Mouse (Mus musculus) mouse trophoblast stem cell (cell line): ENCODE results near the gene Ttc21a.

Source experiments
- in situ Hi-C, 2 experiments: fragments of 300-500 bp; cut with MseI, MboI; formaldehyde crosslinking; loops; 2 replicates in 1 of 2; 3 replicates in 1 of 2; pipeline ENCODE4 v1.15.1; 2025

The Ttc21a gene

DNA sequence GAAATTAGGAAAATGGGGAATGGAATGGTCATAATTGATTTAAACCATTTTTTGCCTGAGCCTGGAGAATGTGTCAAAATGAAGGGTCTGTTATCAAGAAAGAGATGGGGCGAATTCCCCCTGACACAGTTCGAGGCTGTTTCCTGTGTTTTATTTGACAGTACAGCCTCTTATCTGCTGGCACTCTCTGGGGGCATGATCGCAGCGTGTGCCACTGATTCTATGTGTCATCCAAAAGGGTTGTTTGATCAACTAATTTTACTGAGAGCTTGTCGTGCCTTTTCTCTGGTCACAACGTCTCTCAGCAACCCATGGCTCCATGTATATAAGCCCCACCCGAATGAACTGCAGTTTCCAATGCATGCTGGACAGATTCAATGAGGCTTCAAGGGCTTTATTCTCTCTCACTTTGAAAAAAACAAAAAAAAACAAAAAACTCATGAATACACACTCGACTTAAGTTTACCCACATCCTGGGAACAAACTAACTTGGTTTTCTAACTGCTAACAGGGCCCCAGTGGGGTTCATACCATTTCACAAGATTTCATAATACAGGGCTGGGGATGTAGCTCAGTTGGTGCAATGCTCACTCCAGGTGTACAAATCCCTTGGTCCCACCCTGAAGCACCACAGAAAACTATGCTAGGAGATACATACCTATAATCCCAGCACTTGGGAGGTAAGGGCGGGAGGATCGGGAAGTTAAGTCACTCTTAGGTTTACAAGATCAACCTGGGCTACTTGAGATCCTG lies 55.9 kb downstream of the Ttc21a start:
- in situ Hi-C loops, result no loop called here

DNA sequence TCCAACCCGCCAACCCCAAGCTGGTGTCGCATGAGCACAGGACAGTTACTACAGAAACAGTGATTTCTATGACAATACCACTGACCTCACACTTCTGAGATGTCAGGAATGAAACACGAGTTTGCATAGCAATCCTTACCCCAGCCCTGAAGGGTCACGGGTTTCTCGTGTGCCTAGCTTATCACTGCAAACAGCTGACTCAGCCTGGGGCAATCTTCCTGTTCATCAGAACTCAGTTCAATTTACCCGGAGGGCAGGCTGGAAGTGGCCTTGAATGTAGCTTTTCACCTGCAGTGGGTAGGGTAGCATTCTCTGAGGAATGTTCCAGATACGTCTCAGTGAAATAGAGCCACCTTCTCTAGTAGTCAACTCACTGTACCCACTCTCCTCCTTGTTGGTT lies 56.8 kb downstream of the Ttc21a start:
- in situ Hi-C loops, result no loop called here

DNA sequence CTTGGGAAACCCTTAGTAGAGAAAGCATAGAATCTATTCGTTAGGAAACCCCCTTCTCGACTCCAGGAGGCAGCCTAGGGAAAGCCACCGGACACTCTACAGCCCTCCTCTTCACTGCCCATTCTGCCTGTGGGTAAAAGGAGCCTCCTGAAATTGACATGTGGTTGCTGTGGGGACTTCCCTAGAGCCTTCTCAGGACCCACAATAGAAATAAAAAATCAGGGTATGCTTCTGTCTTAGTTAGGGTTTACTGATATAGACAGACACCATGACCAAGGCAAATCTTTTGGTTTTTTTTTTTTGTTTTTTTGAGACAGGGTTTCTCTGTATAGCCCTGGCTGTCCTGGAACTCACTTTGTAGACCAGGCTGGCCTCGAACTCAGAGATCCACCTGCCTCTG lies 58.7 kb downstream of the Ttc21a start:
- in situ Hi-C loops, result no loop called here

DNA sequence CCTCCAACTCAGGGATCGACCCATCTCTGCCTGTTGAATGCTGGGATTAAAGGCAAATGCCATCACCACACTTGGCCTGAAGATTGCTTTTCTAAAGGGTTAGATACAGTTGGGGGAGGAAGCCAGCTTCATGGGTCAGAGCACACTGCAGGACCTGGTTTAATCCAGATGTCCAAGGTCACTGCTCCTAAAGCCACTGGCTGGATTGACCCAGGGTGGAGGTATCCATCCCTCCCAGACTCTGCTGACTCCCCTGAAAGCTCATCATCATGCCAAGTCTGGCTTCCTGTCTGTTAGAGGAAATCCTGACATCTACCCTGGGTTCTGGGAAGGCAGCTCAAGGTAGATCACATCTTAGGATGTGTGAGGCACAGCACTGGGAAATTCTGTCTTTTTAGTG lies 61.4 kb downstream of the Ttc21a start:
- in situ Hi-C loops, result no loop called here

DNA sequence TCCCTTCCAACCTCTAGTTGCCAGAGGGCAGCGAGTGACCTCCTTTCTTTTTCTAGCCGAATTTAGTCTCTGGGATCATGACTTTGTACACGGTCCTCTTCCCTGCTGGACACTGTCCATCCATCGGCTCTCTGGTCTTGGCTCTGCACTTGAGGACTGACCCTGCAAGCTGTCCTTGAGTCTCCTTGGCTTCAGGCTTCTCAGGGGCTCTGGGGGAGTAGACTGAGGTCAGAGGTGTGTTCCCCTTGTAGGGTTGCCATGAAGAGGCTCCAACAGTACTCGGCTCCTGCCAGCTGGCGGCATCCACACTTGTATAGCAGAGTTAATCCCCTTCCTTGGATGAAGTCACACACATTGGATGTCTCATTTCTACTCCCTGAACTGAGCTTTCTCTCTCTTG lies 62.2 kb downstream of the Ttc21a start:
- in situ Hi-C loops, result no loop called here

DNA sequence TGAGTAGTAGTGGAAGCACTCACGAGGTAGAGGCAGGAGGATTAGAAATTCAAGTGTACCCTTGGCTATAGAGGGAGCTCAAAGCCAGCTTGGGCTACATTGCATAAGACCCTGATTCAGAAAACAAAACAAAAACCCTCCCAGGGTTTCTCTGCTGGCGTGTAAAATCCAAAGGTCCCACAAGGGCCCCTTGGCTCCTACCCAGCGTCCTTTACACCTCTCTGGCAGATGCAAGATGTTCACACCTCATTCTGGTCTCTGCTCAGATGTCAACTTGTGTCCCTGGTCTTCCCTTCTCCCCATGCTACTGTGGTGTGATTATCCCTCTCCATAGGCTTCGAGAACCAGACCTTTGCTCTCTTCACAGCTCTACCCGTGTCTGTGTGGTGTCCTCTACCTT lies 63.4 kb downstream of the Ttc21a start:
- in situ Hi-C loops, result no loop called here

DNA sequence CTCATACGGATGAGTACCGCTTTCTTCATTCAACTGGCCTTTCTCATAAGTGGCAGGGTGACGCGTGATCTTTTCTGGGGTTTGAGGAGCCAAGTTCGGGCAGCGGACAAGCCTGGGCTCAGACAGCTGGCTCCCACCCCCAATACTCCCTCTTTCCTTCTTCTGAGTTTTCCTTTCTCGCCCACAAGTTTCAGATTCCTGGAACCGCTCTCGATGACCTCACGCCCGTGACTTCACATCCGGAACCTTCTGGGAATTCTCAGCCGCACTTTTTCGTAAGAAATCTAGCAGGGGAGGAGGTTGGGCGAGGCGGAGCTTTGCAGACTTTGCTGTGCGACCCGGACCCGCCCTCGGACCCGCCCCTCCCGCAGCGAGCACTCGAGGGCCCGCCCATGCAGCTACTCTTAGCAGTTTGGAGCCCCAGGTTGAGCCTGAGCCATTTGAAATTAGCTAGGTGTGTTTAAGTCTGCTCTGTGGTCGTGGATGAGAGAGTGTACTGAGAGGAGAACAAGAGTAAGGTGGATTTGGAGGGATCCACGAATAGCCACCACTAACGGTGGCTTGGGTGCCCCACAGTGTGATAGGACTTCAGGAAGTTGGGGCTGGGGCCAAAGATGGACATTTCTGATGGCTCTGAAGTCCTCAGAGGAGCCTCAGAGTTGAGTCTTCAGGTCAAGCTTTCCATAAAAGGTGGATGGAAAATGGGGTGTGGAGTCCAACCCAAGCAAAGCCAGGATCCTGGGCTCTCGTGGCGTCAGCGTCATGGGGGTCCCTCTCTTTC lies 64.7 kb downstream of the Ttc21a start:
- in situ Hi-C loops, result no loop called here

DNA sequence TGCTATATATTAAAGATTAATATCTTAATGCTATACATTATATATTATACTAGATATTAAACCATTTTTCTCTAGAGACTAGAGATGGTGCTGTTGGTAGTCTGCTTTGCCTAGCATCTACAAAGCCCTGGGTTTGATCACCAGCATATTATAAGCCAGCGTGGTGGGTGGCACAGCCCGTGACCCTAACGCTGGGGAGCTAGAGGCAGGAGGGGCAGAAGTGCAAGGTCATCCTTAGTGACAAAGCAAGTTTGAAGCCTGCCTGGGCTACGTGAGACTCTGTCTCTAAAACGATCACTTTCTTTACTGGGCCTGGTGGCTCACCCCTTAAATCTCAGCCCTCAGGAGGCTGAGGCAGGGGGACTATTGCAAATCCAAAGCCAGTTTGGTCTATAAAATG lies 65.5 kb downstream of the Ttc21a start:
- in situ Hi-C loops, result no loop called here

DNA sequence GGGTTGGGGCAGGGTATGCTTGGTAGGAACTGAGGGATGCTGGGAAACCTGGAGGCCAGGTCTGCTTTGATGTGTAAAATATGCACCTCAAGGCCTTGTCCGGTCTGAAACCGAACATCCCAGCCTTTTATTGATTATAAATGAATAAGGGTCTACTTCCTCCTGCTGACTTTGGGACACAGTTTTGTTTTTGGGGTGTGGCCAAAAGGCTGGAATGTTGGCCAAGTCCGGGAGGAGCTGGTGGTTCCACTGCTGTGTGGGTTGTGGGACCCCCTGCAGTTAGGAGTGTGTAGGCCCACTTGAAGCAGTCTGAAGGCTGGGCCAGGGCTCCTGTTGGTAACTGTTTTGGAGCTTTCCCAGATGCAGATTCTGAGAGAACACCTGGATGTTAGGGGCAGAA lies 68.5 kb downstream of the Ttc21a start:
- in situ Hi-C loops, result no loop called here

DNA sequence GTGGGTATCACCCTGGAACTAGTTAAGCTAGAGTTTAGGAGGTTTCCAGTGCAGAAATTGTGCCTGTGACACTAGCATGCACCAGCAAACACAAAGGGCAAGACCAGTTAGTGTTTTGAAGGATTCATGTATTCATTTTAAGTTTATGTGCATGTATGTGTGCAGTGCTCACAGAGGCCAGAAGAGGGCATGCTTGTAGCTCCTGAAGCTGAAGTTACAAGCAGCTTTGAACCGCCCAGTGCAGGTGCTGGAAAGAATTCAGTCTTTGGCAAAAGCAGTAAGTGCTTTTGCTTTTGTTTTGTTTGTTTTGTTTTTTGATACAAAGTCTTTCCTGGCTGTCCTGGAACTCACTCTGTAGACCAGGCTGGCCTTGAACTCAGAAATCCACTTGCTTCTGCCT lies 70.4 kb downstream of the Ttc21a start:
- in situ Hi-C loops, result no loop called here

DNA sequence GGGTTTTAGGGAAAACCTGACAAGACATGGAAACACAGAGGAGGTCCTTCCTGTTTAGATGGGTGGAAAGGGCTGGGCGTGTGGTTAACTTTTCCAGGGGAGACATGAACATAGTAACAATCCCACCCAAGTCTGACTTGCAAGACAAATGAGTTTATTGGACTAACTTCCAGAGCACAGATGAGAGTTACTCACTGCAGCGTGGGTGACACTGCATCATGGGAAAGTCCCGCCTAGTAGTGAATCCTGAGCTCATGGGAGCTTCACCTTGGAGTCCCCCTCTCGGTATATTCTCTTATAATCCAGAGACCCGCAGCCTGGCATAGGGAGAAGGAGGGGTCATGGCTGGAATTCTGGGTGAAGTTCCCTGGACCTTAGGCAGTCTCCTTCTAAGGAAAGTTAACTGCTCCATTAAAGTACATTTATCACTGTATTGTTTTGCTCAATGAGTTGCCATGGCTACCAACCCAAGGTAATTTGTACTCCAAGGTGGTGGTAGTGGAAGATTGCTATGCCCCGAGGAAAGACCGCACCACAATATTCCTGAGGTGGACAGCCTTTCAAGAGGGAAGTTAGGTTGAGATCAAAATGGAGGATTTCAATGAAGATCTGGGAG lies 71.9 kb downstream of the Ttc21a start:
- in situ Hi-C loops, result no loop called here

DNA sequence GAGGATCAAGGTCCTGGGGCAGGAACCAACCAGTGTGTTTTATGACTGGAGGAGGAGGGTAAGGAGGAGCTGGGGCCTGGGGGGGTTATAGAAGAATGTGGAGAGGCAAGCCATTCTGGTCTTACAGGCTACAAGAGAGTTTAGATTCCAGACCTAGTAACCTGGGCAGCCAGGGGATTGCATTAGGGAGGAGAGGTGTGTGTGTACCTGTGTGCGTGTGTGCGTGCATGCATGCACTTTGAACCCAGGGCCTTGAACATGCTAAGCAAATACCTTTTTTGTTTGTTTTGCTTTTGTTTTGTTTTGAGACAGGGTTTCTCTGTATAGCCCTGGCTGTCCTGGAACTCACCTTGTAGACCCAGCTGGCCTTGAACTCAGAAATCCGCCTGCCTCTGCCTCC lies 72.5 kb downstream of the Ttc21a start:
- in situ Hi-C loops, result loop anchor here (5.0 kb wide), 2 partner anchors 33 to 38 kb away; no protein-coding TSS in a partner anchor

DNA sequence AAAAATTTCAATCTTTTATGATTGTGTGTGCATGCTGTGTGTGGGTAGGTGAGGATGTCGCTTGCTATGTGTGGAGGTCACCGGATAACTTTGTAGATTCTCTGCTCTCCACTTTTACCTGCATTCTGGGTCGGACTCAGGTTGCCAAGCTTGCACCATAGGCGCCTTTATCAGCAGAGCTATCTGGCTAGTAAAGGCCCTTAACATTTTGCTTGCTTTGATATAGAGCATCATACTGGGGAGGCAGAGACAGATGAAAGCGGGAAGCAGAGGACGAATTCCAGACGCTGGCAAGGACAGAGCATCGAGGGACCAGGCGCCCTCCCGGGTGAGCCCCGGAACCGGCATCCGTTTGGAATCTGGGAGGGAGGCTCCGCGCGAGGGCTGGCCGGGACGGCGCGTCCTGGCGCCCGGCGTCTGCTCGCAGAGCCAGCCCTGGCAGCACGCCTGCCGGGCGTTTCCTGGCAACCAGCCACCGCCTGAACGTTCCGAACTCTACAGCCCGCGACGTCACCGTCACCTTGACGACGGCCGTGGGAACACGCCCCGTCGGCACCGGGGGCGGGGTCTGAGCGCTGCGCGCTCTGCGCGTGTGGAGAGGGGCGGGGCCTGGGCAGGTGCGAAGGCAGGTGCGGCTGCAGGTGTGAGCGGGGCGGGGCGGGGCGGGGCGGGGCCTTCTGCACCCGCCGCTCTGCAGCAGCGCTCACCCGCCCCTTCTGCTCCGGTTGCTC lies 73.5 kb downstream of the Ttc21a start:
- in situ Hi-C loops, result loop anchor here (5.0 kb wide), 2 partner anchors 34 to 39 kb away; no protein-coding TSS in a partner anchor

DNA sequence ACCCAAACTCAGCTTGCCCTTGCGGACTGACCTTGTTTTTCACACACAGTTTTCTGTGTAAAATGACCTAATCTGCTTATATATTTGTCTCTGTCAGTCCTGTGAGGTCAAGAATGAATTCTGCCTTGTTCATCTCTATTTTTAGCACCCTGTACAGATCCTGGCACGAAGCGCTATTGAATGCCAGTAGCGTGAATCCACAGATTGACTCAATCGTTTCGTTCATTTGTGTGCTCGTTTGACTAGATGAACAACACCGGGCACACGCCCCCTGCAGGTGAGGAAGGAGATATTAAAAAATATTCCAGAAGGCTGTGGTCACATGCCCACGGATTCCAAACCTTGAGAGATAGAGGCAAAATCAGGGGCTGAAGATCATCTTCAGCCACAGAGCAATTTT lies 74.1 kb downstream of the Ttc21a start:
- in situ Hi-C loops, result loop anchor here (5.0 kb wide), 2 partner anchors 34 to 39 kb away; no protein-coding TSS in a partner anchor

DNA sequence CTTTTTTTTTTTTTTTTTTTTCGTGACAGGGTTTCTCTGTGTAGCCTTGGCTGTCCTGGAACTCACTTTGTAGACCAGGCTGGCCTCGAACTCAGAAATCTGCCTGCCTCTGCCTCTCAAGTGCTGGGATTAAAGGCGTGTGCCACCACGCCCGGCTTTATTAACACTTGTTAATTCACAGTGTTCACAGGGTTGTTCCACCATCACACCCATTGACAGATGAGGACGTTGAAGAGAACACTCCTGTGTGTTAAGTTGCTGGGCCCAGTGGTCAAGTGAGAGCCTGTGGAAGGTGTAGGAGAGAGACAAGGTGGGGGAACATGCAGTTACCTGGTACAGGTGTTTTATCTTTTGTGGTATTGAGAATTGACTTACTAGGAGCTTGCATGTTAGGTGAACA lies 74.8 kb downstream of the Ttc21a start:
- in situ Hi-C loops, result loop anchor here (5.0 kb wide), 2 partner anchors 35 to 40 kb away; no protein-coding TSS in a partner anchor

DNA sequence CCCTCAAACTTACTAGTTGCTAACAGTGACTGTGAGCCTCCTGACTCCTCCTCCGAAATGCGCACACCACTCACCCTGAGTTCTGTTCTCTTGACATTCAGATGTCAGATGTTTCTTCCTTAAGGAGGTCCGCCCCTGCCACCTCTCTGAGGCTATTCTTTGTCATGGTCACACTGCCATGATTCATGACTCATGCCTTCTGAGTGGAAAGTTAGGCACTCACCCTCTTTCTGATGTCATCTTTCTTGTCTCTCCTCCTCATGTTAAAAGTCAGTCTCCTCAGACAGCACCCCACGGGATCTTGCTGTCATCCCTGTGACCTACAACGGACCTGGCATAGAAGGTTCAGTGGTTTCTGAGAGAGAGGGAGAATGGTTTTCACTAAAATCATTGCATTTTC lies 75.4 kb downstream of the Ttc21a start:
- in situ Hi-C loops, result loop anchor here (5.0 kb wide), 2 partner anchors 35 to 40 kb away; no protein-coding TSS in a partner anchor

DNA sequence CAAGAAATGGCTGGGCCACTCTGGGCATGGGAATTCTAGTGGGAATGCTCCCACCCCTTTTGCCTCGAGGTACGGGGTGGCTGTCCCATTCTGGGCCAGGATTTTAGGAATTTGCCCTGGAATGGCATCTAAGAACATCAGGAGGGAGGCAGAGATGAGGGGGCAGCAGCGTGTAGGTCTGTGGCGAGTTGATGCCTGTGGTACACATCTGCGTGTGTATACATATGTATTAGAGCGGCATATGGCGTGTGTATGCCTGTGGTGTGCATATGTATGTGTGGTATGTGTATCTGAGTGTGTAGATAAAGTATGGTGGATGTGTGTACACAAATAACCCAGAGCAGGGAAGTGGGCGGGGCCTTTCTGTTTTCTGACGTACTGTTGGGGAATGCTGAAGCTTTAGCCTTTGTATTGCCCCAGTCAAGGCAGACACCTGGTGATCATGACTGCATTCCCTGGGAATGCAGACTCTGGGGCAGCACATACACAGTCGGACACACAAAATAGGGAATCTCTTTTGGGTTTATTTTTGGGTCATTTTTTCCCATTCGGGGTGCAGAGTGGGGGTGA lies 75.9 kb downstream of the Ttc21a start:
- in situ Hi-C loops, result loop anchor here (5.0 kb wide), 2 partner anchors 36 to 41 kb away; no protein-coding TSS in a partner anchor

DNA sequence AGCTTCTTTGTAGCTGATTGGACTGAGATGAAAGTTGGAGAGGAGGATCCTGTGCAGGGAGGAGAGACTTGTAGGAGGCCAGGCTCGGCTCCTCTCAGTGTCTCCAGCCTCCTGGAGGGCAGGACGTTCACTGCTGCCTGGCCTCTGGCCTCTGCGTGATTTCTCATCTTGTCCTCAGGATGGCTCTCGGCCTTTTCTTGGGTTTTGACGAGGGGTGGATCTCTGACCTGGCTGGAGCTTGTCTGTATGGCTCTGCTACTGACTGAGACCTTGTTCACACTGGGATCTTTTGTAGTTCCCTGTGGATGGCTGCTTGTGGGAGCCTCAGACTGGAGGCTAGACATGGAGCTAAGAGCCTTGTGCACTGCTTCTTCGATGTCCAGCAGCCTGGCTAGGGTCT lies 77.4 kb downstream of the Ttc21a start:
- in situ Hi-C loops, result loop anchor here (5.0 kb wide), 2 partner anchors 38 to 43 kb away; no protein-coding TSS in a partner anchor

DNA sequence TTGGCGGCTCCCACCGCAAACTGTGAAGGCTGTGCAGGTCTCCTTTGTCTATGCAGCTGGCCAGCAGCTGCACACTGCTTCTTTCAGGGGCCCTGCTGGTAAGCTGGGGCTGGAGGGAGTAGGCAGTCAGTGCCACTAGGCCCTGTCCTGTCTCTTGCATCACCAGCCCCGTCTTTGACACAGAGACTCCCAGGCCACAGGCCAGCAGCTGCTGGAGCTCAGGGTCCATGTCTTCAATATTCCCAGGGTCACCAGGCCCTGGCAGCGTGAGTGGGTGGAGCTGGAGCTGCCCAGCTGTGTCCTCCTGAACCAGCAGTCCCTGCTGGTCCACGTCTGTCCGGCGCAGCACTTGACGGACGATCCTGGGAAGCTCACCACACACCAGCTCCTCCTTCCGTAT lies 79.5 kb downstream of the Ttc21a start:
- in situ Hi-C loops, result no loop called here
